Mouse (Mus musculus) cerebellum, postnatal 14 days (tissue): ENCODE data around the gene Adamts6.

Experiments
- DNase-seq, 2 experiments: peaks; one replicate each; pipeline ENCODE4 v3.0.0; 2021; ENCODE audit warnings: mixed read lengths in 2 of 2

Gene Adamts6

DNA sequence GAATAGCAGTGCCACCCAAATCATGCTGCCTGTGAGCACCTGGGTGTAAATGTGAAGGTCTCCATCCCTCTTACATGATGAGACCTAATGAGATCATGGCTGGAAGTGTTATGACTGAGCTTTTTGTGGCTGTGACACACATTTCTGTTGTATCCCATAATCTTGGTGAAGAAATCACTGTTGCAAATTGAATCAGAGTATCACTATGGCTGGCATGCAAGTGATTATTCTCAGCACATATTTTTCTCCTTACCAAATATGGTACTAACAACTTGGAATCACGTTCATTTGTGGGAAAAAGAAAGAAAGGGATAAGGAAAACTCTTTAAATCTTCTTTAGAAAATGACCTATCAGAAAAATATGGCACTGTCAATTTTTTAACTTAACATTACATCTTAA, 180.4 kb downstream of the Adamts6 start:
- DNase-seq: no peak

- DNase-seq: no peak
Measured at GRCm38 (mm10) chr13:104476285-104476956, 188.8 kb downstream of the Adamts6 start.

DNA sequence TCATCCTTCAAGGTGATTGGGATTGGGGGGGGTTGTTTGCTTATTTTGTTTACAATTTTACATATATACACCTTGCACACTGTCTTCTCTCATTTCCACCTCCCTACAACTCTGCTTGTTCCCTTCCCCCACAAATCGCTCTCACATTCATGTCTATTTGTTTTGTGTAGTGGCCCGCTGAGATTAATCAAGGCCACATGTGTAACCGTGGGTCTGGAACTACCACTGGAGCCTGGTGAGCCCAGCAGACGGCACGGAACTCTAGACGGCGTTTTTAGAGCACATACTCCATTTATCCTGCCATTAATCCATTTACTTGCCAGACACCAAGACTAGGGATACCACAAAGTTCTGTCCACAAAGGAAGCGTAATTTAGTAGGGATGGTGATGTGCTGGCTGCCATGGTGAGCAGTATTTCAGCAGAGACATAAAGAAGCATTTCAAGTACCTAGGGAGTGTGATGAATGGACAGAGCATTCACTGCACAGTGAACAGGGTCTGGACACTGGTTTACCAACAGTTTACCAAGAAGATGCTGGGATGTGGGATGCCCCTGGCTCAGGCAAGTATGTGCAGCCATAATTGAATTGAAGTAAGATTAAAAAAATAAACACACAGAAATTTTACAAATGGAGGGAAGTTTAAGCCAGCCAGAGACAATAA, 194.9 kb downstream of the Adamts6 start:
- no peak for DNase-seq

DNA sequence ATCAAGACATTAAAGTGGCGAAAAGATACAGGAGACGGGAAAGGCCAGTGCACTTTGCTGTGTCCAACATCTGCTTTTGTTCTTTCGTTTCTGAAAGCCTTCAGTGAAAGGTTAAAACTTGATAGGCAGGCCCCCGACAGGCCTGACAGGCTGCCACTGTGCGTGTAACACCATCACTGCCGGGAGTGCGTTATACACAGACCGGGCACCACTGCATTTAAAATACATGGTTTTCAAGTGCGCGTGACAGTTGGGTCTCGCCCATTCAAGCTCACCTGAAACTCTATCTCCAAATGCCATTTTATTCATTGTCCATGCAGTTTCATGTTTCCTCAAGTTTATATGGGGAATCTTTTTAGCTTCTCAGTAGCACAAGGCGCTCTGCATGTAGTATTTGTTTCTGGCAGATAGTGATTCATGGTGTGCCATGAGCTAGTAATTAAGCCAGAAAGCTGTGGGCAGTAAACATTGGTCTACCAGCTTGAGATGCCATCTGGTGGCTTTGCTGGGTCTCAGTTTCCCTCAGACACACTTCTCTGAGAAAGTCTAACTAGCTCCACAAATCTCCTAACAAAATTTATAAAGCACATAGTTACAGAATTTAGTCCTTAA, 195.6 kb downstream of the Adamts6 start:
- DNase-seq: peak; percentile 30 to 68

DNA sequence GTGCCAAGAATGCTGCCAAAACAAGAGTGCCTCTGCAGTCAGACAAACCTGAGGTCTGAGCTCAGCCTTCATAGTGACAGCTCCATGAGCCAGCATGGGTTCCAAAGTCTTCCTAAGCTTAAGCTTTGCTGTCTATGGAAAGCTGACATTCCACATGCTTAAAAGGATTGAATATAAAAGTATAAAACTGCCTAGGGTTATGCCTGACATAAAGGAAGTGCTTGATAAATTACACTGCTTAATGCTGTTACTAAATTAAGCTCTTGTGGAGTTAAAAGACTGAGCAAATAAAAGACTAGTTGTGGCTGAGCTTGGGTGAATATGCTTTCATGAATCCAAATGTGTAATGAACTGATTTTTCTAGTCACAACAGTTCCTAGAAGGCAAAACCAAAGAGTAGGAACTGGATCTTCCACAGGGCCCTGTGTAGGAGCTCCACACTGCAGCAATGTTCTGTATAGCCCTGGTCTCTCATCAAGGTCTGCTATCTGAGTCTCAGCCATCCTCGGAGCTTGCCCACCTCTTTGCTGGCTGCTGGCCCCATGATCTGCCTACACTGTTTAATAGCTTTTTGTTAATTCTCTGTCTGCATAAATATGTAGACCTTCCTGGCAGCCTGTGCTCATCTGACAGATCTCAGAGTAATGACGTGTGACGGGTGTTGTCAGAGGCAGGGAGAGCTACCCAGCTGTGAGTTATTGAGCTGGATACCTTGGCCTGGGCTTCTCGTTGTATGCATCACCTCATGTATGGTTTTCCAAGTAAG, 203.6 kb downstream of the Adamts6 start:
- no peak for DNase-seq

DNA sequence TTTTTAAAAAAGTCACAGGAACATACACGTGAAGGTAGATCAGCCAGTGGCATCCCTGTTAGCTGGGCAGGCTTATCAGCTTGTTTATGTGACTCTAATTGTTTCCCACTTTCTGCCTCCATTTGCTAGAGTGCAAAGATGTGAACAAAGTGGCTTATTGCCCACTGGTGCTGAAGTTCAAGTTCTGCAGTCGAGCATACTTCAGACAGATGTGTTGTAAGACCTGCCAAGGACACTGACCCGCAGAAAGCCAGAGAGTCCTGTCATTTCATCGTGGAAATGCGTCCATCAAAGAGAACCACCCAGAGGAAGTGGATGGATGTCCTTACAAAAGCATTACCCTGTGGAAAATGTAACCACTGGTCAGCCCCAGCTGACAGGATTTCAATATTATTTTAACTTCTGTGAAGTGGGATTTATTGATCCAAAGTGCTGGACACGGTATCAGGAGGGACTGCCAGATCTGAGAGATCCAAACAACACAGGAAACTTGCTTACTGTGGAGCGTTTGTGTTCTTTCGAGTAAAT, 205.9 kb downstream of the Adamts6 start:
- DNase-seq: no peak

DNA sequence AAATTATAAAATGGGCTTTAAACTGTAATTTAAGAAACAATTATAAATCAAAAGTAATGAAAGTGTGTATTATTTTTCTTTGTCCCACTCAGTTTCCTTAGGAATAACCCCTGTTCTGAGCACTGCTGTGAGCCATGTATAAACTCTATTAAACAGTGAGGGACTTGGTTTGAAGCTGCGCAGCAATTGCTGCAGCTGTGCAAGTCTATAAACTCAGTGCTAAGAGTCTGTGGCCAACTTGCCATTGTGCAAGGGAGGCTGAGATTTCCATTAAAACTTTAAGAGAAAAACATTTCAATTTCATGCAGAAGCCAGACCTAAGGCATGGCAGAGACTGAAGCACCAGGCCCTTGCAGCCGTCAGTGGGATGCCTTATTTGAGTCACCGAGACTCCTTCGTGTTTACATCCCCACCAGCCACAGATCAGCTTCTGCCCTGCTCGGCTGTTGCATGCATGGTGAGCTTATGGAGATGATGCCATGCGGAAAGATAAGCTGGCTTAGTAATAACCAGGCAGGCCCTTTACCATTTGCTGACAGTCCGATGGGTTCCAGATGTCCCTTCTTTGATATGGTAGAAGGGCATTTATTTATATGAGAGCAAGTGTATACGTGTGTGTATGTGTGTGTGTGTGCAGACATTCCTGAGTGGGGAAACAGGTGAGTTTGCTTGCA, 206.7 kb downstream of the Adamts6 start:
- no peak for DNase-seq

DNA sequence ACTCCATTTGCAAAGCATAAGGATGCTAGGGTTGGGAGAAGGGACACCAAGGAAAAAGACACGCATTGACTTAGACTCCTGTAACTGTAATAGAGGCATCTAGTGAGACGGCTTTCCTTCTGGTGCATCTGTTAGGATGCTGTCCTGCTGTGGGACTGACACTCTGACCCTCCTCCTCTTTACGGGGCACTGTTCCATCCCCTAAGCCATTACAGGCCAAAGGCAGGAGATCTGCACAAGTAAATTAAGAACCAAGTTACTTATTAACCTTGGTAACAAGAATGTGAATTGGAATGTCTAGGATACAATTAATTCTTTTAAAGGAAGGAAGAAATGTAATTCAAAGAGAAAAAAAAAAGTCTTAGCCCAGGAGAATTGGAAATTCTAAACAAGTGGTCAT, 210.0 kb downstream of the Adamts6 start:
- DNase-seq: no peak

GRCm38 (mm10) chr13:104498669-104499068, 211.0 kb downstream of the Adamts6 start:
- no peak for DNase-seq

DNA sequence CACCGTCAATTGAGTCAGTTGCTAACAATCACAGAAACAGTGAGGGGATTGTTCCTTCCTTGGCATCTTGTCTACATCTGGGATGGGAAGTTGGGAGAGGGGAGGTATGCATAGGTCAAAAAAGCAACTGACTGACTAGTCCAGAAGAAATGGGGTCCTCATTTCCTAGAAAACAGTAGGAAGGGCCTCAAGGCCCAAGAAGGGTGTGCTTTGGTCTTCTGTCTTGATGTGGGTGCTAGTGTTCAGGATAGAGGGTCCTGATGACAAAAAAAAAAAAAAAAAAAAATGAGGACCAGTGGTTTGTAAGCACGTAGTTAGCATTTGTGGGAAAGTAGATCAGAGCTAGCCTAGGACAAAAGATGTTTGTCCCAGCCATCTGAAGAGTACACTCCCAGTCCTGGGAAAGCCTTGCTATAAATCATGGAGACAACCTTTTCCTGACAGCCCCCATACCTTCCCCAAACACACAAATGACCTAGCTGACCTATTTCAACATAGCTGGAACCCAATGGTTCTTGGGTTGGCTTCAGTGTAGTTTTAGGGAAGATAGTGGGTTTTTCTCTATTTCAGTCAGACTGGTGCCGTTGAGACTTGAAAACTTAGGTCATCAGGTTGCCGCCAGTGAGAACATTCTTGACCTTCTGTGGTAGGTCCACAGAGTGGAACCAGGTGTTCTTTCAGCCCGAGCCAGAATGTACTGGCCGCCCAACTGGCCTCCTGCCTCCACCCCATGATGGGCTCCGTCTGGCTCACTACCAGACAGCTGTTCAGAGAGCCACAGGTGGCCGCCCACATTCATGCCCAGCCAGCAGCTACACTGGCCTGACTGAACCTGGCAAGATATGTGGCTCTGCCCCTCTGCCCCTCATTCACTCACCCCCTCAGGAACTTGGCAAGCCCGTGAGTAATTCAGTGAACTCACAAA, 211.7 kb downstream of the Adamts6 start:
- peak; percentile 48 to 66 for DNase-seq

- DNase-seq: no peak
Measured at GRCm38 (mm10) chr13:104502406-104502805, 214.8 kb downstream of the Adamts6 start.

GRCm38 (mm10) chr13:104504043-104504442, 216.4 kb downstream of the Adamts6 start:
- no peak for DNase-seq

DNA sequence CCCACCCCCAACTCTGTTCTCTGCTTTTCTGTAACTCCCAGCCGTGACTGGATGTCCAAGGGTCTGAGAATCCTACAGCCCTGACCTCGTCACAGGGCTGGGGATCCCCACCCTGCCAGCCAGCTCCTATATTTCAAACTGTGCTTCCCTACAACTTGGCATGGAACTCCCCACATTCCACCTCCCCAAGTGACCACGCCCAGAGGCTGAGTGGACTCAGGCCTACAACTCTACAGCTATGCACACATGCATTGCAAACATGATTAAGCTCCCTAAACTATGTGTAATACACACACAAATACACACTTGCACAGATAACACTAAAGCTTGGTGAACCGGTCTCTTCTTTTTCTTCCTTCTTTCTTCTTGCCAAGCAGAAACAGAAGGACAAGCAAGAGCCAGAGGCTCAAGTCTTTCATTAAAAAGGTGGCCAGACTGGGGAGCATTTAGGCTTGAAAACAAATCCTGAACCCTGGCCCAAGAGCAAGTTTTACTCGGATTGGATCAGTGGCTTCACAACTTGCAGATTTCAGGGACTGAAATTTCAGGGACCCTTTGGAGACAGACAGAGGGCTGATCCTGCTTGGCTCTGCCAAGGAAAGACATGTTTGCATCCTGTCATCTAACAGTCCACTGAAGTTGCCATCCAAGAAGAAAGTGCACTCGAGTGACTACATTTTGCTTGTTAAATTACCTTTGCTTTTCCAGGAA, 218.7 kb downstream of the Adamts6 start:
- DNase-seq: no peak

DNA sequence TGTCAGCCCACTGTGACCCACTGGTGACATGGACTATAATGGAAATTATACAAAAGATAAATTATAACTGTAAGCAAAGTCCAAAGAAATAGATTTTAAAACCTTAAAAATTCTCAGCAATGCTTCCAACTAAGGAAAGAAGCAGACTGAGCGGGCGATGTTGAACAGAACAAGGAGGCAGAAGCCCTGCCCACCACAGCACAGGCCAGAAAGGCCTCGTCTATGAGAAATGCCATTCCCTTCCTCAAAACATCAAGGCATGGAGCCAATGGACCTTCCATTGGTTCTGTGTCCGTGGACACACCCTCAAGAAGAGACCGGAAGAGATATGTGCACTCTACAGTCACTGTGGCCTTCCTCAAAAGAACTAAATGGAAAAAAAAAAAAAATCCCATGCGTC, 220.0 kb downstream of the Adamts6 start:
- no peak for DNase-seq

DNA sequence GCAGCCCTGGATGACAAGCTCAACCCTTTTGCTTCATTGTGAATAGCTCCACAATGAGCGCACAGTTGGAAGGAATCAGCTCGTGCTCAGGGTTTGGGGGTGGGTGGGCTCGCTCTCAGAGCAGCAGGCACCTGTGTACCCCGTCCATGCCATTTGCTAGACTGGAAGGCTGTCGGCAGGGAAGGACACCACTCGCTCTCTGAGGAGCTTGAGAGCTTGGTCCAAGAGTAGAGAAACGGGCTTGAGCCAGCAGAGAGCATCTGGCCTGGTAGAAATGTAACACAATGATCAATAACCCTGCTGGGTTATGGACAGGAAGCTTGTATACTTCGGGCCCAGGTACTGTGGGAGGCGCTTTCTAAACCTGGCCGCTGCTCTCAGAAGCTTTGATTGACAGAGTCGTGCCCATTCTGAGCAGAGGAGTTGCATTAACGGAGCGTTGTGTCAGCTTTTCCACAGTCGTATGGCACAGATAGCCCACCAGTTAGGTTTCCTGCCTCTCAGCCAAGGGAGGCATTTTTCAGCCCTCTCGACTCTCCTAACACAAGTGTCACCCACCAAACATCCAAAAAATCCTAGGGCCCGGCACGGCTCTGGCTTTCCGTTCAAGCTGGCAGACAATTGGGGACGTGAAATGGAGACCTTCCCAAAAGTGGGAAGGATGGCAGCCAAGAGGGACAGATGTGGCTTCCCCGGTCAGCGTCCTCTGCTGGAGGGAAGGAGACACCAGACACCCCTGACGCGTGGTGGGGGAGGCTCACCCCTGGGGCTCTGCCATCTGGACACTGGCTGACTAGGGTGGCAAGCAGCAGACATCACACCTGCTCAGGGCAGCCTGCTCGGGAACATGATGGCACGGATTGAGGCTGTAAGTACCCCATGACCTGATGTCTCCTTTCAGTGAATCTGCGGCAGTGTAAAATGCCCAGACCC, 222.2 kb downstream of the Adamts6 start:
- peak; percentile 73 to 79 for DNase-seq

GRCm38 (mm10) chr13:104510766-104511165, 223.1 kb downstream of the Adamts6 start:
- DNase-seq: peak; percentile 44 to 54

DNA sequence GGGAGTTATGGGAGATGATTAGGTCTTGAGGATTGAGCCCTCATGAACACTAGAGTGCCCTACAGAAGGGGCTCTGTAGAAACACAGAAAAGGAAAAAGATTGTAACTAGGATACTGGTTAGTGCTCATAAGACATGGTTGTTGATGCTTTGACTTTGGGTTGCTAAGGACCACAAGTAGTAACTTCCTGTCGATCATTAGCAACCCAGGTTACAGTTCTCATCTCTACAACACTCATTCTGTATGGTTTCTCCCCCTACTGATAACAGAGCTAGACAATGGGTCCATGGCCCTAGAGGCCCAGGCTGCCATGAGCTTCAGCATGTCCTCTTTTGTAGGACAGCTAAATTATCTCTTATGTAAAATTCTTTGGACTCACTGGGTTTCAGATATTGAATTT, 227.4 kb downstream of the Adamts6 start:
- no peak for DNase-seq

DNA sequence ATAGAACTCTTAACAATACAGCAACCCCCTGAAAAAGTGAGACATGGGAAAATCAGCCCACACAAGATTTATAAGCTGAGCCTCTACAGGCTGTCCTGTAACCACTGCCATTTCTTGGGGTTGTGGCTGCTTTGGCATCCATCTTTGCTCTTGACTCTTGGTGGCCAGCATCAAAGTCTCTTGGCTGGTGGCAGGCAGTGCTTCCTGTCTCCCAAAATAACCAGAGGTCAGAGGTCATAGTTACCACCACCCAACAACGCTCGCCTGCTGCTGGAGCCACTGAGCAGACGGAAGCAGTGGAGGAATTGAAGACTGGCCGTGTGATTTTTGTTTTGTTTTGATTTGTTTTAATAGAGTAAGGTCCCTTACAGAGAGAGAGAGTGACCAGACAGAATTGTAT, 228.5 kb downstream of the Adamts6 start:
- DNase-seq: no peak

- DNase-seq: no peak
Measured at GRCm38 (mm10) chr13:104516766-104517364, 229.2 kb downstream of the Adamts6 start.
